Mouse (Mus musculus) olfactory bulb, adult 2 months (tissue): ENCODE measurements around the gene Pde12.

Source experiments
- CTCF ChIP-seq: fragments of 200-500 bp; IDR thresholded peaks from 2 replicates; pipeline ENCODE4 v1.5.1; 2012; ENCODE audit warnings: low read depth, mild to moderate bottlenecking, low read length, moderate library complexity; ENCODE audit not compliant: insufficient read depth
- POLR2A ChIP-seq: fragments of 200-500 bp; IDR thresholded peaks from 2 replicates; pipeline ENCODE4 v1.6.1; 2012; ENCODE audit warnings: mild to moderate bottlenecking, low read depth, low read length, moderate library complexity; ENCODE audit not compliant: insufficient read depth

DNA sequence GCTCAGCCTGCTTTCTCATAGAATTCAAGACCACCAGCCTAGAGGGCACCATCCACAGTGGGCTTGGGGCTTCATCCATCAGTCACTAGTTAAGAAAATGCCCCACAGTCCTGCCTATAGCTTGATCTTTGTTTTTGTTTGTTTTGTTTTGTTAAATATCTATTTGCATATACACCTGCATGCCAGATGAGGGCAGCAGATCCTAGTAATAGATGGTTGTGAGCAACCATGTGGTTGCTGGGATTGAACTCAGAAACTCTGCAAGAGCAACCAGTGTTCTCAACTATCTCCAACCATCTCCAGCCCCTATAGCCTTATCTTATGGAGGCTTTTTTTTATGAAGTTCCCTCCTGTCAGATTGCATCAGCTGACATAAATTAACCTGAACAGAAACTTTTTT, 17.8 kb downstream of the Pde12 start:
- TF ChIP-seq CTCF (no peak), POLR2A (no peak)
